Mouse (Mus musculus): ENCODE data around the gene Rhbg. TPM values are rescaled to one million over a fixed set of nuclear protein-coding genes. Genes with fewer than 3 reads are reported as not detected.

Rhbg gene
- polyA plus RNA-seq, 1 experiment from 2014 or later = 0.48 TPM

DNA sequence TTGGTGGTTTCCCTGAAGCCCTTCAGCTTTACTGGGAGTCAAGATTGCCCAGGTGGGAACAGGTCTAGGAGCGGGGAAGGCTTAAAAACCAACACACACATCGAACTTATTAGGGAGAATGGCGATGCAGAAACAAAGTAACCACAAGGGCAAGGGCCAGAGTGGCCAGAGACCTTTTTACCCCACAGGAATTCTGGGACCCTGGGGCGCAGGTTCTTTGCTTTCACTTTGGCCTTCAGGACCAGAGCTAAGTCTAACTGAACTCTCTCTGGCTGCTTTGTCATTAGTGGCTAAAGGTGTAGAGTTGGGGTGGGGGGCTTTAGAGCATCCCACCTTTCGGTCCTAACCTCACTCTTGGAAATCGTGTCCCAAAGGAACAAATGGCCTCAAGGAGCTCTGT is 38.4 kb downstream of the Rhbg start:
- Histone ChIP-seq H3K27ac (peak overlapping the region; percentile 98), H3K4me2 (replicated peaks) (peak overlapping the region; percentile 94), H3K4me3 (replicated peaks; ENCODE audit: low read length) (peak overlapping the region; percentile 68), H3K4me1 (replicated peaks; ENCODE audit: control insufficient read depth, insufficient read depth, low read length) (peaks cover 33% of the 10 kb centered on the region), H3K36me3 (replicated peaks; ENCODE audit: control insufficient read depth, insufficient read depth) (peaks cover 36% of the 10 kb centered on the region), H3K9ac (peak overlapping the region; percentile 96), H3K27me3 (ENCODE audit: control insufficient read depth, insufficient read depth, low read length) (peaks cover 3% of the 10 kb centered on the region; the same call in 1 of the 2 replicates), H3K9me3 (ENCODE audit: control insufficient read depth, low read length) (no peaks in the 10 kb centered on the region)
- 3% methylated on average over 6 of the region's 6 CpGs for WGBS
- DNase-seq (ENCODE audit: low spot score) (no peak), ATAC-seq (ENCODE audit: low FRiP score) (no peak)

DNA sequence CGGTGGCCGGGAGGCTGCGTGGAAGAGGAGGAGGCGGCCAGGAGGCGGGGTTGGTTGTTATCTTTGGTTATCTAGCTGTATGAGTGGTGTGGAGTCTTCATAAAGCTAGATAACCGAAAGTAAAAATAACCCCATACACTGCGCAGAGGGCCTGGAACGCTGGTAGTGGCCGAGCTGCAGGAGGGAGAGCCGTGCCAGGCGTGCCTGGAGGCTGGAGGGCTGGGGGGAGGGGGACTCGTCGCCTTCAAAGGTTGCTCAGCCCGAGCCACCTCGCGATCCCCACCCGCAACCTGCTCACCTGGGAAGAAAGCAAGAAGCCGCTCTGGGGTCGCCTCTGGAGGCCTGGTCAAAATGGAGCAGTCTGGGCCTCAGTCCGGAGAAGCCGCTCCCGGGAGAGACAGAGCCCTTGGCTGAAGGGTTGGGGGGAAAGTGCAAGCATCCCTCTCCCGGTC is 38.9 kb downstream of the Rhbg start:
- Histone ChIP-seq H3K4me1 (replicated peaks; ENCODE audit: control insufficient read depth, insufficient read depth, low read length) (peaks cover 32% of the 10 kb centered on the region), H3K27me3 (ENCODE audit: control insufficient read depth, insufficient read depth, low read length) (peaks cover 7% of the 10 kb centered on the region), H3K36me3 (replicated peaks; ENCODE audit: control insufficient read depth, insufficient read depth) (peaks cover 31% of the 10 kb centered on the region), H3K4me2 (replicated peaks) (peak overlapping the region; percentile 94), H3K27ac (peak overlapping the region; percentile 98), H3K9ac (peak overlapping the region; percentile 96), H3K9me3 (ENCODE audit: control insufficient read depth, low read length) (no peaks in the 10 kb centered on the region), H3K4me3 (replicated peaks; ENCODE audit: low read length) (peak overlapping the region; percentile 68)
- no peak for DNase-seq (ENCODE audit: low spot score)
- 2% methylated on average over 23 of the region's 23 CpGs for whole genome bisulfite sequencing
- no peak for ATAC-seq (ENCODE audit: low FRiP score)

DNA sequence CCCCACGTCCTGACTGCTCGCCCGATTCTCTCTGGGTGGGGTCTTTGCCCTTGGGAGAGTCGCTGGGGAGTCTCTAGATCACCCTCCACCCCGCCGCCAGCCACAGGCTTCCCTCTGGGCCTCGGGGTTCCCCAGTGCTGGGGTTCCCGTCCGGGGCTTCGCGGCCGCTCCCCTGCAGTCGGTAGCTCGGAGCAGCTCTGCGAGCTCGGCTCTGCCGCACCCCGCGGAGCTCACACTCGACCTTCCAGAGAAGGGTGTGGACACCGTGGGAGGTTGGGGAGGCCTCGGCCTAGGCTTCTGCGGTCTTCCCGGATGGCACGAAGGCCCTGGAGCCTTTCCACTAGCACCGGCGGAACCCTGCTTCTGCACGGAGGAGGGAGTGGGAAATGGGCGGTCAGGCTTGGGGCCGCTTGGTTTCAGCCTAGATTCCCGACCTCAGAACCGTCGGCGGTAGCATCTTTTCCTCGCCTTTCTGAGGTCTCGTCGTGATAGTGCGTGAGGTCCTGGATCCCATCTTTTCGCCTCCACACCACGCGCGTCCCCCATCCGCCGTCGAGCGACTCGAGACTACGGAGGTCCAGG is 39.4 kb downstream of the Rhbg start:
- H3K4me1 ChIP-seq (replicated peaks; ENCODE audit: control insufficient read depth, insufficient read depth, low read length) = peaks cover 32% of the 10 kb centered on the region
- H3K27ac ChIP-seq = peak overlapping the region; percentile 98
- H3K27me3 ChIP-seq (ENCODE audit: control insufficient read depth, insufficient read depth, low read length) = peaks cover 9% of the 10 kb centered on the region
- H3K36me3 ChIP-seq (replicated peaks; ENCODE audit: control insufficient read depth, insufficient read depth) = peaks cover 26% of the 10 kb centered on the region; the same call in 1 of the 2 replicates
- ATAC-seq (ENCODE audit: low FRiP score) (no peak), DNase-seq (ENCODE audit: low spot score) (no peak)
- under 1% methylated on average over 48 of the region's 48 CpGs for WGBS
- peak overlapping the region; percentile 96 for H3K9ac ChIP-seq
- H3K4me3 ChIP-seq (replicated peaks; ENCODE audit: low read length) = peak overlapping the region; percentile 68
- H3K4me2 ChIP-seq (replicated peaks) = peak overlapping the region; percentile 94
- H3K9me3 ChIP-seq (ENCODE audit: control insufficient read depth, low read length) = no peaks in the 10 kb centered on the region

DNA sequence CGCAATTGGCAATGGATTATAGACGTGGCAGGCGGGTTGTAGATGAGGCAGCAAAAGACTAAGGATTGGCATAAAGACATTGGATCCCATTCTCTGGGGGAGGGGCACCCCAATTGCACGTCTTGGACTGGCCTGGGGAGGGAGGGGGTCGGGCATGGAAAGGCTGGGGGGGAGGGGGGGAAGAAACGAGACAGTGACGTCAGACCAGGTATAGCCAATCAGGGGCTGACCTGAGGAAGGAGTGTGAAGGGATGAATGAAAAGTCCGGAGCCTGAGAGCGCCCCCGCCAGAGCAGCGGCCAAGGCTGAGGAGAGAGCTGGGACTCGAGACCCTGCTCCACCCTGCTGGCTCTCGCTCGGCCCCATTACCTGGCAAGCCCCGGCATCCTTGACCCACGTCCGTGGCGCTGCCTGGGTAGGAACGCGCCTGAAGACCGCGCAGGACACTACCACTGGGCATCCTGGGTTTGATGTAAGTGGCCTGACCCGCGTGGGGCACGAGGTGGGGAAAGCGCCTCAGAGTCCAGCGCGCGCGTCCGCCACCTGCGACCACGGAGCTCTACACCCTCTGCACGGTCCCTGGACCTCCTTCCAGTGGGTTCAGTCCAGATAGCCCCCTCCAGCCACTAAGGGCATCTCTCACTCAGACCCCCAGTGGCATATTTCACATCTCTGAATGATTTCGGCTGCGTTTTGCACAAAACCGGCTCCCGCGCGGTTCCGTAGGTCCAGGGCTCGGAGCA is 40.1 kb downstream of the Rhbg start:
- H3K36me3 ChIP-seq (replicated peaks; ENCODE audit: control insufficient read depth, insufficient read depth) = peaks cover 23% of the 10 kb centered on the region
- peaks cover 31% of the 10 kb centered on the region for H3K4me1 ChIP-seq (replicated peaks; ENCODE audit: control insufficient read depth, insufficient read depth, low read length)
- peak overlapping the region; percentile 68 for H3K4me3 ChIP-seq (replicated peaks; ENCODE audit: low read length)
- peaks cover 9% of the 10 kb centered on the region for H3K27me3 ChIP-seq (ENCODE audit: control insufficient read depth, insufficient read depth, low read length)
- peak overlapping the region; percentile 96 for H3K9ac ChIP-seq
- DNase-seq (ENCODE audit: low spot score) (peak; percentile 86), ATAC-seq (ENCODE audit: low FRiP score) (peak; percentile 90)
- WGBS = 1% methylated on average over 42 of the region's 42 CpGs
- no peaks in the 10 kb centered on the region for H3K9me3 ChIP-seq (ENCODE audit: control insufficient read depth, low read length)
- H3K27ac ChIP-seq = peak overlapping the region; percentile 98
- H3K4me2 ChIP-seq (replicated peaks) = peak overlapping the region; percentile 94

DNA sequence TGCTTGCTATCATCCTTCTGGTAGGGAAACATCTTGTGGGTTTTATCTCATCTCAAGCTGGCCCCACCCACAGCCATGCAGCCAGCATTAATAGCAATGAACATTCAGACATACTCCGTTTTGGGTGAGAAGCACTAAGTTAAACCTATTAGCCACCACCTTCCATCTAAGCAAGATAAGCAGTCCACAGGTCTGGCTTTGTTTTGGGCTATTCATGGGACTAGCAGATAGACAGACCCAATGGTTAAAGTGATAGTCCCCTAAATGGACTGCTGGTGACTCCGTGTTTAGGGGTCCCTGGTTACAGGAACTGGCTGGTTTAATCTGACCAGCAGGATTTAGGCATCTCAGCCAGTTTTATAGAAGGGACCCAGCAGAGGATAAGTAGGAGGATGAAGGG is 41.5 kb downstream of the Rhbg start:
- H3K4me1 ChIP-seq (replicated peaks; ENCODE audit: control insufficient read depth, insufficient read depth, low read length) = peaks cover 22% of the 10 kb centered on the region; the same call in 1 of the 2 replicates
- WGBS = 5% methylated on average over 2 of the region's 2 CpGs
- peak overlapping the region; percentile 68 for H3K4me3 ChIP-seq (replicated peaks; ENCODE audit: low read length)
- H3K36me3 ChIP-seq (replicated peaks; ENCODE audit: control insufficient read depth, insufficient read depth) = peaks cover 19% of the 10 kb centered on the region
- no peaks in the 10 kb centered on the region for H3K9me3 ChIP-seq (ENCODE audit: control insufficient read depth, low read length)
- ATAC-seq (ENCODE audit: low FRiP score) (no peak), DNase-seq (ENCODE audit: low spot score) (no peak)
- peak overlapping the region; percentile 96 for H3K9ac ChIP-seq
- peaks cover 9% of the 10 kb centered on the region for H3K27me3 ChIP-seq (ENCODE audit: control insufficient read depth, insufficient read depth, low read length)
- H3K27ac ChIP-seq = peak overlapping the region; percentile 98
- peak overlapping the region; percentile 94 for H3K4me2 ChIP-seq (replicated peaks)

DNA sequence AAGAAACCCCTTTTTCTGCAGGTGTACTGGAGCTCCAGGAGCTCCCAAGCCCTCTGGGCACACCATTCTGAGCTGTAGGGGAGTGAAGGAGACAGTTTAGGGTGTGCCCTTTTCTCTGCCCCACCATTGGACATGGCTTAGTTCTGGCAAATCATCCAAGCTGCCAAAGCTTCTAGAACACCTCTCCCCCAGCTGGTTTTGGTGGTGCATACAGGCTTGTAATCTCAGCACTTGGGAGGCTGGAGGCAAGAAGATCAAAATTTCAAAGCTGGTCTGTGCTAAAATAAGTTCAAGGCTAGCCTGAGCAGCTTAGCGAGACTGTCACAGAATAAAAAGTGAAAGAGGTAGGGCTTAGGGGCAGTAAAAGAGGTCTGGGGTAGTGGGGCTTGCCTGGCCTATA is 42.2 kb downstream of the Rhbg start:
- Histone ChIP-seq H3K4me1 (replicated peaks; ENCODE audit: control insufficient read depth, insufficient read depth, low read length) (peaks cover 22% of the 10 kb centered on the region; the same call in 1 of the 2 replicates), H3K27me3 (ENCODE audit: control insufficient read depth, insufficient read depth, low read length) (peaks cover 9% of the 10 kb centered on the region), H3K4me3 (replicated peaks; ENCODE audit: low read length) (peak overlapping the region; percentile 68), H3K9me3 (ENCODE audit: control insufficient read depth, low read length) (no peaks in the 10 kb centered on the region), H3K36me3 (replicated peaks; ENCODE audit: control insufficient read depth, insufficient read depth) (peaks cover 19% of the 10 kb centered on the region), H3K4me2 (replicated peaks) (peak overlapping the region; percentile 94), H3K9ac (peak overlapping the region; percentile 96), H3K27ac (peak overlapping the region; percentile 98)
- DNase-seq (ENCODE audit: low spot score) (no peak), ATAC-seq (ENCODE audit: low FRiP score) (no peak)
- 14% methylated on average over 1 of the region's 1 CpGs for WGBS

DNA sequence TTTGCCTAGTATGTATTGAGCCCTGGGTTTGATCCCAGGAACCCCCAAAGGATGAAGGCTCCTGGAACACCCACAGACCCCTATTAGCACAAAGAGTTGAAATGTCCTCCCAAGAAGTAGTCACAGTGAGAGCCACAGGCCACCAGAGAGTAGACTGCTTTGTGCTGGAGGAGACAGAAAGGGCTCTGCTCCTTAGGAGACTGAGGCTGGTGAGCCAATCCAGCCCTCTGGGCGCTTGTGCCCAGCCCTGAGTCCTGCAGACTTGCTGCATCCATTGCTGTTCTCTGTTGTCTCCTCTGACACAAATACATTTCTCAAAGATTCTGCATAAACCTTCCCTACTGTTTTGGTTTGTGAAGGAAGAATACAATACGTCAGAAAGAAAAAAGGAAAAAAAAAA is 43.6 kb downstream of the Rhbg start:
- peak overlapping the region; percentile 98 for H3K27ac ChIP-seq
- no peaks in the 10 kb centered on the region for H3K9me3 ChIP-seq (ENCODE audit: control insufficient read depth, low read length)
- ATAC-seq (ENCODE audit: low FRiP score) (no peak), DNase-seq (ENCODE audit: low spot score) (peak; percentile 23)
- H3K4me2 ChIP-seq (replicated peaks) = peak overlapping the region; percentile 94
- peaks cover 13% of the 10 kb centered on the region for H3K27me3 ChIP-seq (ENCODE audit: control insufficient read depth, insufficient read depth, low read length)
- H3K4me1 ChIP-seq (replicated peaks; ENCODE audit: control insufficient read depth, insufficient read depth, low read length) = peaks cover 29% of the 10 kb centered on the region
- peak overlapping the region; percentile 96 for H3K9ac ChIP-seq
- 8% methylated on average over 2 of the region's 2 CpGs for WGBS
- peak overlapping the region; percentile 68 for H3K4me3 ChIP-seq (replicated peaks; ENCODE audit: low read length)
- H3K36me3 ChIP-seq (replicated peaks; ENCODE audit: control insufficient read depth, insufficient read depth) = peaks cover 15% of the 10 kb centered on the region

DNA sequence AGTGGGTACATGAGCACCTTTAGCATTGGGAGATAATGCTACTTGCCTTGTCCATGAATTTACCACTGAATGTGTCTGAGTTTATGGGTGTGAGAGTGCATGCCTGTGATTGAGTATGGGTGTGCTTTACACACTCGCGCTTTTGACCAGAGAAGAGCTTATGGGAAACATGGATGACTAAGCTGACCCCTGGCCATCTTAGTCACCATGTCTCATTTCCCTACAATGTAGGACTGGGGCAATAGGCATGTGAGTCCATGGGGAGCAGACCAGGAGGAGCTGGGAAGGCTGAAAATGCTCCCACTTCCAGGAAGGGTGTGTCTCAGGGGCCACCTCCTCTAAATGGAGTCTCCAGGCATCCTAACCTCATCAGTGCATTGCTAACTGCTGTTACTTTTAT is 44.4 kb downstream of the Rhbg start:
- peaks cover 37% of the 10 kb centered on the region for H3K4me1 ChIP-seq (replicated peaks; ENCODE audit: control insufficient read depth, insufficient read depth, low read length)
- WGBS = 15% methylated on average over 2 of the region's 2 CpGs
- H3K36me3 ChIP-seq (replicated peaks; ENCODE audit: control insufficient read depth, insufficient read depth) = peaks cover 7% of the 10 kb centered on the region
- DNase-seq (ENCODE audit: low spot score) (peak; percentile 22), ATAC-seq (ENCODE audit: low FRiP score) (no peak)
- H3K9me3 ChIP-seq (ENCODE audit: control insufficient read depth, low read length) = no peaks in the 10 kb centered on the region
- peak overlapping the region; percentile 98 for H3K27ac ChIP-seq
- peaks cover 13% of the 10 kb centered on the region for H3K27me3 ChIP-seq (ENCODE audit: control insufficient read depth, insufficient read depth, low read length)
- H3K9ac ChIP-seq = peak overlapping the region; percentile 96
- H3K4me2 ChIP-seq (replicated peaks) = peak overlapping the region; percentile 94
- peak overlapping the region; percentile 68 for H3K4me3 ChIP-seq (replicated peaks; ENCODE audit: low read length)

DNA sequence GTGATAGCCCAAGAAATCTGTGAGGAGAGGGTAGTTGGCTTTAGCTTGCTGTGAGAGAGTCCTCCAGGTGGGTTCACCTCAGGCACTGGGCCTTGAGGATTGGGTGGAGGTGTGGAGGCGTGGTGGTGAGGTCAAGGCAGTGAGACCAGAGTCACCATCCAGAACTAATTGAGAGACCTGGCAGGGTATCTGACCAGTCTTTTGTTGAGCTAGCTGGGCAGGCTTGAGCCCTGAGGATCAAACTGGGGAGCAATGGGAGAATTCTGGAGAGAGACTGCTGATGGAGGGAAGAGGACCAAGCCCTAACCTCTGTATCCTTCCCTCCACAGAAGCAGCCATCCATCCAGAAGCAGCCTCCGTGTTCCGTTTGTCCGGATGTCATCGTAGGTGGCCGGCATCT is 45.2 kb downstream of the Rhbg start:
- H3K27me3 ChIP-seq (ENCODE audit: control insufficient read depth, insufficient read depth, low read length) = peaks cover 19% of the 10 kb centered on the region
- peaks cover 44% of the 10 kb centered on the region for H3K4me1 ChIP-seq (replicated peaks; ENCODE audit: control insufficient read depth, insufficient read depth, low read length)
- ATAC-seq (ENCODE audit: low FRiP score) (no peak), DNase-seq (ENCODE audit: low spot score) (peak; percentile 23)
- WGBS = 2% methylated on average over 6 of the region's 6 CpGs
- H3K9ac ChIP-seq = peak overlapping the region; percentile 96
- no peaks in the 10 kb centered on the region; the same call in none of the 2 replicates for H3K36me3 ChIP-seq (replicated peaks; ENCODE audit: control insufficient read depth, insufficient read depth)
- peak overlapping the region; percentile 98 for H3K27ac ChIP-seq
- H3K4me2 ChIP-seq (replicated peaks) = peak overlapping the region; percentile 94
- H3K4me3 ChIP-seq (replicated peaks; ENCODE audit: low read length) = peak overlapping the region; percentile 68
- no peaks in the 10 kb centered on the region for H3K9me3 ChIP-seq (ENCODE audit: control insufficient read depth, low read length)
